Mouse (Mus musculus): ENCODE results near the gene Gcnt2. TPM values are rescaled to one million over a fixed set of nuclear protein-coding genes. Genes with fewer than 3 reads are reported as not detected.

The Gcnt2 gene
- polyA plus RNA-seq (2014; fragmentation: Nextera tagmentation; extraction: Ambion mirVana): 11.2 and 11.4 TPM in 2 replicates

- Histone ChIP-seq H3K36me3 (ENCODE audit: control insufficient read depth, insufficient read depth, low read length) (no peaks in the 10 kb centered on the region), H3K9ac (ENCODE audit: low read length) (peak within 1 kb of the TSS; percentile 11; the same call in 1 of the 2 replicates), H3K9me3 (ENCODE audit: control insufficient read depth, low read length) (no peaks in the 10 kb centered on the region), H3K4me2 (ENCODE audit: low read length) (peak within 1 kb of the TSS; percentile 44), H3K27me3 (replicated peaks; ENCODE audit: control insufficient read depth, insufficient read depth, low read length) (no peaks in the 10 kb centered on the region), H3K4me3 (ENCODE audit: low read depth, low read length) (peak within 1 kb of the TSS; percentile 23), H3K4me1 (replicated peaks; ENCODE audit: control insufficient read depth, insufficient read depth, low read length) (peaks cover 7% of the 10 kb centered on the region; the same call in 1 of the 2 replicates), H3K27ac (ENCODE audit: low read depth) (peak within 1 kb of the TSS; percentile 38)
- DNase-seq (ENCODE audit: low spot score) (peak; percentile 71), ATAC-seq (replicated peaks; ENCODE audit: low FRiP score, low TSS enrichment, low read depth) (peak; percentile 93)
- 26% methylated on average over 22 of the region's 22 CpGs for WGBS
Measured at GRCm38 (mm10) chr13:40859652-40860399, at the start of gene Gcnt2. TSS of gene Gcnt2 (plus strand) at chr13:40859754.

DNA sequence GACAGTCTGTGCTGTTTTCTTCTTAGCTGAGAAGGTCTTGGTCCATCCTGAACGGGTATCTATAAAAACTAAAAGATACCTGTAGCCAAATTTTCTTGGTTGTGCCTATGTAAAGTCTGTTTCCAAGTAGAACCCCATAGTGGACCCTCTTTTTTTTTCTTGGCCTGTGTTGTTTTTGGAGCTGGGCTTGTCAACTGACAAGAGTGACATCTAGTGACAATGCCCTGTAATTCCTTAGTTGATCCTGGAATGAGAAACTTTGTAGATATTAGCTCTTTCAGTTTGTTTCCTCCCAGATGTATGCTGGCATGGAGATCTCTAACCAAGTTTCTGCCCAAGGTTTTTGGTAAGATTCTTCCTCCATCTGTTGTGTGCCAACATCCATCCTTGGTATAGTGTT is 38.9 kb upstream of the Gcnt2 start:
- H3K36me3 ChIP-seq (ENCODE audit: control insufficient read depth, insufficient read depth, low read length): no peaks in the 10 kb centered on the region
- WGBS: 52% methylated on average over 1 of the region's 1 CpGs
- no peaks in the 10 kb centered on the region for H3K27me3 ChIP-seq (replicated peaks; ENCODE audit: control insufficient read depth, insufficient read depth, low read length)

GRCm38 (mm10) chr13:40821911-40822310 is 37.6 kb upstream of the Gcnt2 start:
- Histone ChIP-seq H3K9ac (ENCODE audit: low read length) (no peak overlapping the region), H3K27ac (ENCODE audit: low read depth) (no peak overlapping the region), H3K27me3 (replicated peaks; ENCODE audit: control insufficient read depth, insufficient read depth, low read length) (no peaks in the 10 kb centered on the region), H3K4me3 (ENCODE audit: low read depth, low read length) (no peak overlapping the region), H3K9me3 (ENCODE audit: control insufficient read depth, low read length) (no peaks in the 10 kb centered on the region), H3K36me3 (ENCODE audit: control insufficient read depth, insufficient read depth, low read length) (no peaks in the 10 kb centered on the region), H3K4me1 (replicated peaks; ENCODE audit: control insufficient read depth, insufficient read depth, low read length) (no peaks in the 10 kb centered on the region), H3K4me2 (ENCODE audit: low read length) (no peak overlapping the region)
- no peak for ATAC-seq (replicated peaks; ENCODE audit: low FRiP score, low TSS enrichment, low read depth)
- WGBS: 80% methylated on average over 2 of the region's 2 CpGs
- no peak for DNase-seq (ENCODE audit: low spot score)

More for the DNA sequence above, 38.9 kb upstream of the Gcnt2 start:
- H3K9me3 ChIP-seq (ENCODE audit: control insufficient read depth, low read length): no peaks in the 10 kb centered on the region
- no peak overlapping the region for H3K4me2 ChIP-seq (ENCODE audit: low read length)
- no peak for DNase-seq (ENCODE audit: low spot score)
- no peak for ATAC-seq (replicated peaks; ENCODE audit: low FRiP score, low TSS enrichment, low read depth)
- no peaks in the 10 kb centered on the region for H3K4me1 ChIP-seq (replicated peaks; ENCODE audit: control insufficient read depth, insufficient read depth, low read length)
- H3K4me3 ChIP-seq (ENCODE audit: low read depth, low read length): no peak overlapping the region
- H3K9ac ChIP-seq (ENCODE audit: low read length): no peak overlapping the region
- H3K27ac ChIP-seq (ENCODE audit: low read depth): no peak overlapping the region

- Histone ChIP-seq H3K9ac (ENCODE audit: low read length) (no peak overlapping the region), H3K27me3 (replicated peaks; ENCODE audit: control insufficient read depth, insufficient read depth, low read length) (no peaks in the 10 kb centered on the region), H3K9me3 (ENCODE audit: control insufficient read depth, low read length) (no peaks in the 10 kb centered on the region), H3K4me1 (replicated peaks; ENCODE audit: control insufficient read depth, insufficient read depth, low read length) (no peaks in the 10 kb centered on the region), H3K4me3 (ENCODE audit: low read depth, low read length) (no peak overlapping the region), H3K4me2 (ENCODE audit: low read length) (no peak overlapping the region), H3K36me3 (ENCODE audit: control insufficient read depth, insufficient read depth, low read length) (no peaks in the 10 kb centered on the region), H3K27ac (ENCODE audit: low read depth) (no peak overlapping the region)
- ATAC-seq (replicated peaks; ENCODE audit: low FRiP score, low TSS enrichment, low read depth): no peak
- DNase-seq (ENCODE audit: low spot score): no peak
- 58% methylated on average over 10 of the region's 10 CpGs for WGBS
Measured at GRCm38 (mm10) chr13:40841146-40841787, 18.3 kb upstream of the Gcnt2 start.

DNA sequence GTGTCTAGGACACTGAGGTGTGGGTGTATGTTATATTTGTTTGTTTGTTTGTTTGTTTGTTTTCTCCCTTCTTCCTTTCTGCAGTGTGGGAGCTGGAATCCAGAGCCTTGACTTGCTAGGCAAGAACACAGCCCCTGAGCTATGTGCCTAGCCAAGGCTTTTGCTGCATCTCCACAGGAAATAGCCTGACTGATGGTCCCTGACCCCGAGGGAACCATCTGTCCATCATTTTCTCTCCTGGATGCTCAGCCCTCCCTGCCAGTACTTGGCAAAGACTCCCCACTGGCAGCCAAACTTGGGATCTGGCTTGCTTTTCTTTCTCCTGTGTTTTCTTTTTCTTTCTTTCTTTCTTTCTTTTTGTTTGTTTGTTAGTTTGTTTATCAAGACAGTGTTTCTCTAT is 17.4 kb upstream of the Gcnt2 start:
- H3K27ac ChIP-seq (ENCODE audit: low read depth): no peak overlapping the region
- H3K4me1 ChIP-seq (replicated peaks; ENCODE audit: control insufficient read depth, insufficient read depth, low read length): no peaks in the 10 kb centered on the region
- 9% methylated on average over 1 of the region's 1 CpGs for WGBS
- ATAC-seq (replicated peaks; ENCODE audit: low FRiP score, low TSS enrichment, low read depth) (no peak), DNase-seq (ENCODE audit: low spot score) (no peak)
- H3K4me3 ChIP-seq (ENCODE audit: low read depth, low read length): no peak overlapping the region
- H3K27me3 ChIP-seq (replicated peaks; ENCODE audit: control insufficient read depth, insufficient read depth, low read length): no peaks in the 10 kb centered on the region
- H3K9me3 ChIP-seq (ENCODE audit: control insufficient read depth, low read length): no peaks in the 10 kb centered on the region
- no peak overlapping the region for H3K4me2 ChIP-seq (ENCODE audit: low read length)
- H3K9ac ChIP-seq (ENCODE audit: low read length): no peak overlapping the region
- H3K36me3 ChIP-seq (ENCODE audit: control insufficient read depth, insufficient read depth, low read length): no peaks in the 10 kb centered on the region

DNA sequence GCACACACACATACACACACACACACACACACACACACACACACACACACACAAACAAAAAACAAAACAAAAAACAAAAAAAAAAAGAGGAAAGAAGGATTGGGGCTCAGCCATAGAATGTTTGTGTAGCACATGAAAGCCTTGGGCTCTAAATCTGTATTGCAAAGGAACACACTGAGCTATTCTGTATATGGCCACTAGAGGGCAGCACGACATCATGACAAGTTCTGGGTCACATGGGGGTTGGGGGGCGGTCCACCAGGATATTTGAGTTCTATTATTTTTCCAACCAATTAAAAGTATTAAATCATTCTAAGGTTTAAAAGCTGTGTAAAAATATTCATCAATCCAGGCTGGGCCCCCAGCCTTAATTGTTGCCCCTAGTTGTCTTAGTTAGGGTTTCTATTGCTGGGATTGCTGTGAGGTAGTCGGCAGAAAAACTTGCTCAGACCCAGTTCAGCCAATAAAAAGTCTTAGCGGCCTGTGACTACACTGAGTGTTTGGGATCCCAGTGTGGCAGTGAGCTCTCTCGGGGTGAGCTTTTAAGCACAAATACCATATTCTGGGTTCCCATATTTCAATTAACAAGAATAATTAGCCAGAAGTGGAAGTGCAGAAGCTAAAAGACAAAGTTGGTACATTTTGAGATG is 16.0 kb upstream of the Gcnt2 start:
- Histone ChIP-seq H3K9me3 (ENCODE audit: control insufficient read depth, low read length) (no peaks in the 10 kb centered on the region), H3K36me3 (ENCODE audit: control insufficient read depth, insufficient read depth, low read length) (no peaks in the 10 kb centered on the region), H3K4me3 (ENCODE audit: low read depth, low read length) (no peak overlapping the region), H3K27me3 (replicated peaks; ENCODE audit: control insufficient read depth, insufficient read depth, low read length) (no peaks in the 10 kb centered on the region), H3K4me1 (replicated peaks; ENCODE audit: control insufficient read depth, insufficient read depth, low read length) (no peaks in the 10 kb centered on the region), H3K4me2 (ENCODE audit: low read length) (peak overlapping the region; percentile 42), H3K27ac (ENCODE audit: low read depth) (no peak overlapping the region), H3K9ac (ENCODE audit: low read length) (no peak overlapping the region)
- ATAC-seq (replicated peaks; ENCODE audit: low FRiP score, low TSS enrichment, low read depth) (peak; percentile 45; the same call in 1 of the 2 replicates), DNase-seq (ENCODE audit: low spot score) (peak; percentile 84)
- 14% methylated on average over 5 of the region's 5 CpGs for WGBS

DNA sequence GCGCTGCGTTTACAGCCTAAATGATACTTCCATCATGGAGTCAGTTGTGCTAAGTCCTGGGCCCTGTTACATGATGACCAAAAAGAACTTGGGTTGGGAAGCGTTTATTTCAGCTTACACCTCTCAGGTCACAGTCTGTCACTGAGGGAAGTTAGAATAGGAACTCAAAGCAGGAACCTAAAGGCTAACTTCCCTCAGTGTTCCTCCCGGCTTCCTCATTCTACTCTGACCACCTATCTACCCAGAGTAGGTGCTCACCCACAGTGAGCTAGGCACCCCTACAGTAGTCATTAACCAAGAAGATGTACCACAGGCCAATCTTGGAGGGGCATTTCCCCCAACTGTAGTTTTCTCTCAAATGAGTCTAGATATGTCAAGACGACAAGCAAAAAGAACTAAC is 15.4 kb upstream of the Gcnt2 start:
- H3K27me3 ChIP-seq (replicated peaks; ENCODE audit: control insufficient read depth, insufficient read depth, low read length): no peaks in the 10 kb centered on the region
- H3K27ac ChIP-seq (ENCODE audit: low read depth): no peak overlapping the region
- ATAC-seq (replicated peaks; ENCODE audit: low FRiP score, low TSS enrichment, low read depth) (no peak), DNase-seq (ENCODE audit: low spot score) (no peak)
- H3K9me3 ChIP-seq (ENCODE audit: control insufficient read depth, low read length): no peaks in the 10 kb centered on the region
- 94% methylated on average over 5 of the region's 5 CpGs for WGBS
- H3K4me2 ChIP-seq (ENCODE audit: low read length): no peak overlapping the region
- no peak overlapping the region for H3K4me3 ChIP-seq (ENCODE audit: low read depth, low read length)
- H3K9ac ChIP-seq (ENCODE audit: low read length): no peak overlapping the region
- no peaks in the 10 kb centered on the region for H3K36me3 ChIP-seq (ENCODE audit: control insufficient read depth, insufficient read depth, low read length)
- H3K4me1 ChIP-seq (replicated peaks; ENCODE audit: control insufficient read depth, insufficient read depth, low read length): no peaks in the 10 kb centered on the region

DNA sequence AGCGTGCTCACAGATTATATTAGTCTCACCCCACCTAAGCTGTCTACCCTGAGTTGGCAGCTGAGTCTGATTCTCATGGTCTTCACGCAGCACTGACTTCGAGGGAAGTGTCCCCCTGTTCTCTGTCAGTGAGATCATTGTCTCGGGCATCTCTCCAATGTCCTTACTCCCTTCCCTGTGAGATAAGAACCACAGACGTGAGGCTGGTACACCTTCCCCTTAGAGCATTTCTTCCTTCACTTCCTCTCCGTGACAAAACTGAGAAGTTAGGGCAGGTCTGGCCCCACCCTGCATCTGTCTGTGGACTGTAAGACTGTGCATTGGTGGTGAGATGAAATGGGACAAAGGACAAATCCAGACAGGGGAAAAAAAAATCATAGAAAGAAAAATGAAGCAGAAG is 13.6 kb upstream of the Gcnt2 start:
- H3K4me2 ChIP-seq (ENCODE audit: low read length): no peak overlapping the region
- no peaks in the 10 kb centered on the region for H3K4me1 ChIP-seq (replicated peaks; ENCODE audit: control insufficient read depth, insufficient read depth, low read length)
- H3K4me3 ChIP-seq (ENCODE audit: low read depth, low read length): no peak overlapping the region
- no peaks in the 10 kb centered on the region for H3K9me3 ChIP-seq (ENCODE audit: control insufficient read depth, low read length)
- no peaks in the 10 kb centered on the region for H3K36me3 ChIP-seq (ENCODE audit: control insufficient read depth, insufficient read depth, low read length)
- H3K27me3 ChIP-seq (replicated peaks; ENCODE audit: control insufficient read depth, insufficient read depth, low read length): no peaks in the 10 kb centered on the region
- H3K9ac ChIP-seq (ENCODE audit: low read length): no peak overlapping the region
- H3K27ac ChIP-seq (ENCODE audit: low read depth): no peak overlapping the region
- ATAC-seq (replicated peaks; ENCODE audit: low FRiP score, low TSS enrichment, low read depth): no peak
- WGBS: 60% methylated on average over 6 of the region's 6 CpGs
- no peak for DNase-seq (ENCODE audit: low spot score)
